Mouse (Mus musculus) myocyte (in vitro differentiated cells): ENCODE data around the gene Vmn1r5.

ENCODE experiments used
- CEBPB ChIP-seq: IDR thresholded peaks from 2 replicates; pipeline ENCODE4 v1.6.1; 2011; ENCODE audit warnings: mild to moderate bottlenecking, moderate library complexity; ENCODE audit not compliant: poor library complexity, insufficient read depth, severe bottlenecking
- E2F4 ChIP-seq: IDR thresholded peaks from one replicate; pipeline ENCODE4 v1.6.1; 2011; ENCODE audit warnings: mild to moderate bottlenecking, control low read depth, moderate library complexity; ENCODE audit not compliant: insufficient read depth
- MAX ChIP-seq: IDR thresholded peaks from one replicate; pipeline ENCODE4 v1.6.1; 2011; ENCODE audit warnings: low read depth, mild to moderate bottlenecking, control low read depth
- MYOD1 ChIP-seq, 3 experiments: IDR thresholded peaks; one replicate each; pipeline ENCODE4 v1.6.1; 2011; ENCODE audit warnings: control low read depth in 2 of 3, low read depth in 2 of 3, mild to moderate bottlenecking in 2 of 3, moderate library complexity in 1 of 3; ENCODE audit not compliant: insufficient read length in 2 of 3, control insufficient read depth in 1 of 3
- MYOG ChIP-seq, 3 experiments: IDR thresholded peaks; one replicate each; pipeline ENCODE4 v1.6.1; 2011; ENCODE audit warnings: control low read depth in 2 of 3, low read depth in 2 of 3, mild to moderate bottlenecking in 2 of 3; ENCODE audit not compliant: insufficient read length in 2 of 3, control insufficient read depth in 1 of 3, insufficient read depth in 1 of 3
- POLR2A ChIP-seq: IDR thresholded peaks from one replicate; pipeline ENCODE4 v1.6.1; 2011; ENCODE audit warnings: low read depth, mild to moderate bottlenecking, control low read depth, moderate library complexity; ENCODE audit not compliant: insufficient read length
- POLR2AphosphoS2 ChIP-seq: IDR thresholded peaks from one replicate; pipeline ENCODE4 v1.6.1; 2011; ENCODE audit warnings: low read depth, control low read depth; ENCODE audit not compliant: insufficient read length
- REST ChIP-seq: IDR thresholded peaks from one replicate; pipeline ENCODE4 v1.6.1; 2011; ENCODE audit warnings: mild to moderate bottlenecking, control low read depth, moderate library complexity; ENCODE audit not compliant: insufficient read depth, insufficient read length
- SRF ChIP-seq: IDR thresholded peaks from one replicate; pipeline ENCODE4 v1.6.1; 2011; ENCODE audit warnings: low read depth; ENCODE audit not compliant: control insufficient read depth, insufficient read length
- TCF12 ChIP-seq: IDR thresholded peaks from one replicate; pipeline ENCODE4 v1.6.1; 2011; ENCODE audit warnings: mild to moderate bottlenecking, control low read depth; ENCODE audit not compliant: poor library complexity, insufficient read depth, severe bottlenecking
- TCF3 ChIP-seq: IDR thresholded peaks from one replicate; pipeline ENCODE4 v1.6.1; 2011; ENCODE audit warnings: low read depth, control low read depth; ENCODE audit not compliant: insufficient read length
- USF1 ChIP-seq: IDR thresholded peaks from one replicate; pipeline ENCODE4 v1.6.1; 2011; ENCODE audit warnings: low read depth, mild to moderate bottlenecking, control low read depth, moderate library complexity

DNA sequence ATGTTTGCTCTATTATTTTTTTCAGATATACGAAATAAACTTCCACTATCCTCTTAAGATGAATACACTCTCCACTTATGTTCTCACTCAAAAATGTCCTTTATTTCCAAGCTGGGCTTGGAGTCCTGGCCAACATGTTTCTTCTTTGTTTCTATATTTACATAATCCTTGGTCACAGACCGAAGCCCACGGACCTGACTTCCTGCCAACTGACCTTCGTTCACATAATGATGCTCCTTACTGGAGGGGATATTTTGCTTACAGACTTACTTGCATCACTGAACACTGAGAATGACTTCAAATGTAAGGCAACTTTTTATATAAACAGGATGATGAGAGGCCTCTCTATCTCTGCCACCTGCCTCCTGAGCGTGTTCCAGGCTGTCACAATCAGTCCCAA is 13.6 kb upstream of the Vmn1r5 start:
- no peak for TF ChIP-seq POLR2A
- no peak for TF ChIP-seq E2F4
- TF ChIP-seq MAX = no peak
- TF ChIP-seq CEBPB = no peak
- no peak for TF ChIP-seq USF1
- TF ChIP-seq MYOD1 (IDR thresholded peaks at IDR 0.05; ENCODE audit: control insufficient read depth in 1 of 3, insufficient read length in 2 of 3, low read depth in 2 of 3) = no peak
- no peak for TF ChIP-seq REST
- no peak for TF ChIP-seq POLR2AphosphoS2
- no peak for TF ChIP-seq SRF
- no peak for TF ChIP-seq TCF12
- TF ChIP-seq MYOG (IDR thresholded peaks at IDR 0.05; ENCODE audit: control insufficient read depth in 1 of 3, insufficient read depth in 1 of 3, insufficient read length in 2 of 3, low read depth in 2 of 3) = no peak
- no peak for TF ChIP-seq TCF3
